Mouse (Mus musculus) retina, embryonic 14.5 days (tissue): ENCODE measurements at regions not wholly inside any gene's neighbourhood (a gene's known extent, or its start where the extent isn't known, plus 50 kb on each side); places are given as distances from the start of the nearest gene placed in this dataset.
"Not testable (repeated sequence)": the region's sequence is repeated elsewhere in the genome, so short reads cannot be mapped to it uniquely, and the experiment has no call there.

Experiments used
- DNase-seq: peaks from one replicate; pipeline ENCODE4 v3.0.0-alpha.2; 2015; ENCODE audit warnings: low spot score

- no peak for DNase-seq
Observed at GRCm38 (mm10) chr8:26756452-26756851, 220.7 kb upstream of the Zfp703 start.

GRCm38 (mm10) chr8:26760726-26761125 is 216.4 kb upstream of the Zfp703 start:
- DNase-seq: no peak

- DNase-seq: no peak
Observed at GRCm38 (mm10) chr8:26762942-26763778, 214.0 kb upstream of the Zfp703 start.

- no peak for DNase-seq
Observed at GRCm38 (mm10) chr8:26768474-26769229, 208.5 kb upstream of the Zfp703 start.

- no peak for DNase-seq
Observed at GRCm38 (mm10) chr8:26770424-26770886, 206.7 kb upstream of the Zfp703 start.

GRCm38 (mm10) chr8:26778917-26779537 is 198.1 kb upstream of the Zfp703 start:
- DNase-seq: no peak

- peak; percentile 37 for DNase-seq
Observed at GRCm38 (mm10) chr8:26780515-26780914, 196.6 kb upstream of the Zfp703 start.

GRCm38 (mm10) chr8:26782936-26783335 is 194.2 kb upstream of the Zfp703 start:
- DNase-seq: not testable (repeated sequence)

GRCm38 (mm10) chr8:26784381-26784780 is 192.7 kb upstream of the Zfp703 start:
- DNase-seq: no peak

- DNase-seq: no peak
Observed at GRCm38 (mm10) chr8:26791795-26792194, 185.3 kb upstream of the Zfp703 start.

- no peak for DNase-seq
Observed at GRCm38 (mm10) chr8:26793606-26794292, 183.4 kb upstream of the Zfp703 start.

- DNase-seq: no peak
Observed at GRCm38 (mm10) chr8:26794411-26794810, 182.7 kb upstream of the Zfp703 start.

GRCm38 (mm10) chr8:26795616-26796015 is 181.5 kb upstream of the Zfp703 start:
- DNase-seq: no peak

- no peak for DNase-seq
Observed at GRCm38 (mm10) chr8:26799814-26800213, 177.3 kb upstream of the Zfp703 start.

GRCm38 (mm10) chr8:26804089-26804488 is 173.0 kb upstream of the Zfp703 start:
- DNase-seq: no peak

GRCm38 (mm10) chr8:26804901-26805341 is 172.2 kb upstream of the Zfp703 start:
- DNase-seq: peak; percentile 35

GRCm38 (mm10) chr8:26805371-26805821 is 171.7 kb upstream of the Zfp703 start:
- no peak for DNase-seq

- DNase-seq: peak; percentile 38
Observed at GRCm38 (mm10) chr8:26808111-26808651, 168.9 kb upstream of the Zfp703 start.

- DNase-seq: no peak
Observed at GRCm38 (mm10) chr8:26808771-26809170, 168.4 kb upstream of the Zfp703 start.

- no peak for DNase-seq
Observed at GRCm38 (mm10) chr8:26809943-26810342, 167.2 kb upstream of the Zfp703 start.

- no peak for DNase-seq
Observed at GRCm38 (mm10) chr8:26811533-26812236, 165.4 kb upstream of the Zfp703 start.
